8 mouse cellular contexts compared by ENCODE assay signal in genomic region chr10:44003551-44004151, GRCm38 (mm10).
DNase-seq lines count a peak whose midpoint lies in the region; ATAC-seq lines count a peak whose summit lies in the region.

No protein-coding gene starts in this region.

- H3K27ac ChIP-seq in forebrain, embryonic 15.5 days (replicated peaks) = no peak overlapping the region
- no peak overlapping the region for H3K27ac ChIP-seq in hindbrain, embryonic 12.5 days
- H3K27ac ChIP-seq in limb, embryonic 15.5 days = no peak overlapping the region
- no peak overlapping the region for H3K27ac ChIP-seq in midbrain, embryonic 14.5 days (replicated peaks; ENCODE audit: low read depth, low read length)

- peaks cover 69% of the 10 kb centered on the region for H3K27me3 ChIP-seq in forebrain, embryonic 15.5 days
- H3K27me3 ChIP-seq in hindbrain, embryonic 12.5 days = peaks cover 75% of the 10 kb centered on the region
- H3K27me3 ChIP-seq in limb, embryonic 15.5 days = peaks cover 41% of the 10 kb centered on the region
- H3K27me3 ChIP-seq in midbrain, embryonic 14.5 days (ENCODE audit: control insufficient read depth, insufficient read depth, low read length) = peaks cover 49% of the 10 kb centered on the region
- H3K27me3 ChIP-seq in splenic B cell, adult 2 months (ENCODE audit: control insufficient read depth, insufficient read depth, low read length, poor library complexity, severe bottlenecking) = no peaks in the 10 kb centered on the region

- DNase-seq in CD8-positive naive resting alpha-beta T cell, adult 2 months (ENCODE audit: low read depth in 2 of 2, low spot score in 2 of 2) = peak; percentile 54 to 62
- peak; percentile 46 to 59 for DNase-seq in adrenal gland, adult 18-20 months (ENCODE audit: low spot score in 2 of 2)
- peak; percentile 68 for DNase-seq in midbrain, embryonic 14.5 days
- DNase-seq in splenic B cell, adult 2 months (ENCODE audit: low read depth, low spot score) = peak; percentile 80
- no peak for DNase-seq in cerebellum, adult 8-10 months

- no peaks in the 10 kb centered on the region for H3K36me3 ChIP-seq in forebrain, embryonic 15.5 days
- no peaks in the 10 kb centered on the region for H3K36me3 ChIP-seq in hindbrain, embryonic 12.5 days
- H3K36me3 ChIP-seq in limb, embryonic 15.5 days = no peaks in the 10 kb centered on the region
- H3K36me3 ChIP-seq in midbrain, embryonic 14.5 days (ENCODE audit: control insufficient read depth, insufficient read depth, low read length) = no peaks in the 10 kb centered on the region
- H3K36me3 ChIP-seq in splenic B cell, adult 2 months (ENCODE audit: control insufficient read depth, insufficient read depth, low read length, poor library complexity, severe bottlenecking) = no peaks in the 10 kb centered on the region

- H3K9me3 ChIP-seq in forebrain, embryonic 15.5 days = no peaks in the 10 kb centered on the region
- H3K9me3 ChIP-seq in hindbrain, embryonic 12.5 days (replicated peaks) = no peaks in the 10 kb centered on the region
- H3K9me3 ChIP-seq in limb, embryonic 15.5 days = no peaks in the 10 kb centered on the region
- no peaks in the 10 kb centered on the region for H3K9me3 ChIP-seq in midbrain, embryonic 14.5 days (ENCODE audit: control insufficient read depth, low read length)

- H3K9ac ChIP-seq in forebrain, embryonic 15.5 days (replicated peaks) = peak overlapping the region; percentile 31
- H3K9ac ChIP-seq in hindbrain, embryonic 12.5 days = peak overlapping the region; percentile 33; the same call in 1 of the 2 replicates
- peak overlapping the region; percentile 44 for H3K9ac ChIP-seq in limb, embryonic 15.5 days
- peak overlapping the region; percentile 29 for H3K9ac ChIP-seq in midbrain, embryonic 14.5 days (replicated peaks; ENCODE audit: low read length)

- under 1% methylated on average over 67 of the region's 68 CpGs for WGBS in forebrain, embryonic 15.5 days
- under 1% methylated on average over 65 of the region's 68 CpGs for WGBS in hindbrain, embryonic 12.5 days
- WGBS in limb, embryonic 15.5 days = under 1% methylated on average over 68 of the region's 68 CpGs
- WGBS in midbrain, embryonic 14.5 days = under 1% methylated on average over 68 of the region's 68 CpGs

- ATAC-seq in forebrain, embryonic 15.5 days (replicated peaks) = peak; percentile 52; the same call in 1 of the 2 replicates
- no peak for ATAC-seq in hindbrain, embryonic 12.5 days (ENCODE audit: low FRiP score)
- ATAC-seq in limb, embryonic 15.5 days (ENCODE audit: insufficient number of reproducible peaks, low FRiP score, low TSS enrichment, low read depth) = no peak
- peak; percentile 3; the same call in 1 of the 2 replicates for ATAC-seq in midbrain, embryonic 14.5 days (ENCODE audit: low FRiP score, low TSS enrichment)

- peaks cover 32% of the 10 kb centered on the region for H3K4me1 ChIP-seq in forebrain, embryonic 15.5 days
- peaks cover 22% of the 10 kb centered on the region for H3K4me1 ChIP-seq in hindbrain, embryonic 12.5 days
- H3K4me1 ChIP-seq in limb, embryonic 15.5 days = peaks cover 35% of the 10 kb centered on the region
- H3K4me1 ChIP-seq in midbrain, embryonic 14.5 days (ENCODE audit: control insufficient read depth, insufficient read depth, low read length) = peaks cover 21% of the 10 kb centered on the region

- H3K4me2 ChIP-seq in forebrain, embryonic 15.5 days (replicated peaks) = peak overlapping the region; percentile 59
- H3K4me2 ChIP-seq in hindbrain, embryonic 12.5 days (replicated peaks) = peak overlapping the region; percentile 59
- H3K4me2 ChIP-seq in limb, embryonic 15.5 days = peak overlapping the region; percentile 81
- H3K4me2 ChIP-seq in midbrain, embryonic 14.5 days (ENCODE audit: low read length) = peak overlapping the region; percentile 61

- H3K4me3 ChIP-seq in forebrain, embryonic 15.5 days = peak overlapping the region; percentile 49
- H3K4me3 ChIP-seq in hindbrain, embryonic 12.5 days = peak overlapping the region; percentile 49
- peak overlapping the region; percentile 64 for H3K4me3 ChIP-seq in limb, embryonic 15.5 days
- peak overlapping the region; percentile 42 for H3K4me3 ChIP-seq in midbrain, embryonic 14.5 days (replicated peaks; ENCODE audit: low read depth, low read length)

Comparison
In these comparisons a context has a peak if more than half of its experiments do, and no peak if none do; other contexts are left out.
1. ATAC-seq: peak in forebrain, embryonic 15.5 days (single experiment) and midbrain, embryonic 14.5 days (single experiment); none in hindbrain, embryonic 12.5 days (single experiment) and limb, embryonic 15.5 days (single experiment).
2. Peak in every context shown above with its lines, with median percentiles within 50 percentile points of each other: H3K4me2 ChIP-seq, H3K4me3 ChIP-seq and H3K9ac ChIP-seq.